Mouse (Mus musculus): Measurements from ENCODE around the gene Vps37d. TPM values are rescaled to one million over a fixed set of nuclear protein-coding genes. Genes with fewer than 3 reads are reported as not detected.
"Not testable (repeated sequence)": the region's sequence is repeated elsewhere in the genome, so short reads cannot be mapped to it uniquely, and the experiment has no call there.

Vps37d gene
- polyA plus RNA-seq, 1 experiment from 2014 or later: 3.5 TPM

- WGBS: under 1% methylated on average over 40 of the region's 40 CpGs
- H3K36me3 ChIP-seq (ENCODE audit: control insufficient read depth, insufficient read depth, low read length): peaks cover 26% of the 10 kb centered on the region
- H3K27ac ChIP-seq (replicated peaks in 1 of 2; ENCODE audit: control insufficient read depth in 1 of 2, insufficient read depth in 1 of 2, low read depth in 2 of 2, low read length in 2 of 2): peak overlapping the region; percentile 25 to 45; a peak in 1 of 4 replicates
These were observed 13.7 kb downstream of the Vps37d start for GRCm38 (mm10) chr5:135064382-135064766.

DNA sequence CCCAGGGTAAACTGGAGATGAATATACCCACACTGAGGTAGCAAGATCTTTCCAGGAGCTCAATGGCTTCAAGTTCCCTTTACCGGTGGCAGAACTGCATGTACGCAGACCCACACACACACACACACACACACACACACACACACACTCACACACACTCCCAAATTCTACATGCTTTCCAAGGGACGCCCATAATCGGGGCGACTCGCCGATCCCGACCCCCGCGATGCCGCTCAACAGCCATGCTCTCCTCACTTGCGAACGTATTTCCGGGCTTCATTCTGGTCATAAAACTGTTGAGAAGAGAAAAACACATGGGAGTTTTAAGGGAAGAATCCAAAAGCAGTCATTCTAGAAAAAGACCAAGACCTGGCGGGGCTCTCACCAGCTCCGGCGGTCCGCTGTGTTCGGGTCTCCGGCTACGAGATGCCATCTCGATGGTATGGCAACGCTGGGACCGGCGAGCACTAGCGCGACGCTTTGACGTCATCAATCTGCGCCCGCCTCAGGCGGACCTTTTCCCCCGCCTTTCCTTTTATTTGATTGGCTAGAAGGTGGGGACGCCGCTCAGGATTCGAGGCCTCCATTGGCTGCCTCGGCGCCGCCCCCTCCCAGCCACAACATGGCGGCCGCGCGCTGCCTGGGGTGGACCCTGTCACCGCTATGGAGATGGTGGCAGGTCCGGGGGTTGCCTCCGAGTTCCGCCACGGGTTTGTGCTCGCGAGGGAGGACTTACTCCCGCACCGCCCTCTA is 14.3 kb downstream of the Vps37d start, which contains the start of gene Dnajc30:
Gene Dnajc30, plus strand, starts transcription at position 574 of the 753 bp plus-strand sequence.
- ATAC-seq (ENCODE audit: insufficient number of reproducible peaks, insufficient read depth, low FRiP score, low read depth): peak; percentile 94
- peaks cover 32% of the 10 kb centered on the region for H3K36me3 ChIP-seq (ENCODE audit: control insufficient read depth, insufficient read depth, low read length)
- WGBS: under 1% methylated on average over 52 of the region's 52 CpGs
- no peaks in the 10 kb centered on the region for H3K27me3 ChIP-seq (ENCODE audit: control insufficient read depth, insufficient read depth, low read length)
- no peaks in the 10 kb centered on the region for H3K9me3 ChIP-seq (ENCODE audit: control insufficient read depth, low read length)
- H3K9ac ChIP-seq (ENCODE audit: low read length): peak within 1 kb of the TSS; percentile 81
- peak within 1 kb of the TSS; percentile 25 to 45; a peak in 1 of 4 replicates for H3K27ac ChIP-seq (replicated peaks in 1 of 2; ENCODE audit: control insufficient read depth in 1 of 2, insufficient read depth in 1 of 2, low read depth in 2 of 2, low read length in 2 of 2)
- peaks cover 6 to 10% of the 10 kb centered on the region in 2 experiments; a peak in 2 of 4 replicates for H3K4me1 ChIP-seq (ENCODE audit: control insufficient read depth in 2 of 2, insufficient read depth in 2 of 2, low read length in 2 of 2)
- H3K4me2 ChIP-seq (ENCODE audit: low read length): peak within 1 kb of the TSS; percentile 97
- H3K4me3 ChIP-seq (ENCODE audit: control insufficient read depth in 1 of 2, insufficient read depth in 1 of 2, low read depth in 1 of 2, low read length in 2 of 2): peak within 1 kb of the TSS; percentile 86 to 90

More at GRCm38 (mm10) chr5:135064382-135064766, 13.7 kb downstream of the Vps37d start:
- H3K27me3 ChIP-seq (ENCODE audit: control insufficient read depth, insufficient read depth, low read length): no peaks in the 10 kb centered on the region
- peaks cover 6 to 10% of the 10 kb centered on the region in 2 experiments; a peak in 2 of 4 replicates for H3K4me1 ChIP-seq (ENCODE audit: control insufficient read depth in 2 of 2, insufficient read depth in 2 of 2, low read length in 2 of 2)
- H3K9ac ChIP-seq (ENCODE audit: low read length): peak overlapping the region; percentile 81
- peak overlapping the region; percentile 86 to 90 for H3K4me3 ChIP-seq (ENCODE audit: control insufficient read depth in 1 of 2, insufficient read depth in 1 of 2, low read depth in 1 of 2, low read length in 2 of 2)
- no peaks in the 10 kb centered on the region for H3K9me3 ChIP-seq (ENCODE audit: control insufficient read depth, low read length)
- peak overlapping the region; percentile 97 for H3K4me2 ChIP-seq (ENCODE audit: low read length)
- peak; percentile 28; the same call in 1 of the 2 replicates for ATAC-seq (ENCODE audit: insufficient number of reproducible peaks, insufficient read depth, low FRiP score, low read depth)

DNA sequence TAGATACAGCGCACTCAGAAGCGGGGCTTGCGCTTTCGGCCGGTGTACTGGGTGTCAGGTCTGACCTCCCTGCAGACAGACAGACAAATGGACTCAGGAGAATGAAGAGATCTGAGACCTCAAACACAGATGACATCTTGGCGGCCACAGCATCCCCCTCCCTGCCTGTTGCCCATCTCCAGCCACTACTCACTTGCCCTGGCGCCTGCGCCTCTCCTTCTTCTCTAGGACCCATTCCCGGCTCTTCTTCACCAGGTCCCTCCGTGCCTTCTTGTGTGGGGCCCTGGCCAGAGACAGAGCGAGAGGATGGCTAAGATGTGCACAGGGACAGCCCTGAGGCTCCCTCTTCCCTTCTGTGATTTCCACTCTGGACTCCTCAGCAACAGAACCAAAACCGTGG is 24.7 kb downstream of the Vps37d start:
- Histone ChIP-seq H3K4me3 (ENCODE audit: control insufficient read depth in 1 of 2, insufficient read depth in 1 of 2, low read depth in 1 of 2, low read length in 2 of 2) (no peak overlapping the region), H3K36me3 (ENCODE audit: control insufficient read depth, insufficient read depth, low read length) (peaks cover 80% of the 10 kb centered on the region), H3K9me3 (ENCODE audit: control insufficient read depth, low read length) (no peaks in the 10 kb centered on the region), H3K27me3 (ENCODE audit: control insufficient read depth, insufficient read depth, low read length) (no peaks in the 10 kb centered on the region), H3K27ac (replicated peaks in 1 of 2; ENCODE audit: control insufficient read depth in 1 of 2, insufficient read depth in 1 of 2, low read depth in 2 of 2, low read length in 2 of 2) (no peak overlapping the region), H3K4me2 (ENCODE audit: low read length) (no peak overlapping the region), H3K9ac (ENCODE audit: low read length) (no peak overlapping the region), H3K4me1 (ENCODE audit: control insufficient read depth in 2 of 2, insufficient read depth in 2 of 2, low read length in 2 of 2) (no peaks in the 10 kb centered on the region)
- ATAC-seq (ENCODE audit: insufficient number of reproducible peaks, insufficient read depth, low FRiP score, low read depth): no peak
- WGBS: 57% methylated on average over 12 of the region's 12 CpGs

- 82% methylated on average over 6 of the region's 6 CpGs for WGBS
- H3K36me3 ChIP-seq (ENCODE audit: control insufficient read depth, insufficient read depth, low read length): peaks cover 77% of the 10 kb centered on the region
These were observed 28.8 kb downstream of the Vps37d start for GRCm38 (mm10) chr5:135049268-135049667.

DNA sequence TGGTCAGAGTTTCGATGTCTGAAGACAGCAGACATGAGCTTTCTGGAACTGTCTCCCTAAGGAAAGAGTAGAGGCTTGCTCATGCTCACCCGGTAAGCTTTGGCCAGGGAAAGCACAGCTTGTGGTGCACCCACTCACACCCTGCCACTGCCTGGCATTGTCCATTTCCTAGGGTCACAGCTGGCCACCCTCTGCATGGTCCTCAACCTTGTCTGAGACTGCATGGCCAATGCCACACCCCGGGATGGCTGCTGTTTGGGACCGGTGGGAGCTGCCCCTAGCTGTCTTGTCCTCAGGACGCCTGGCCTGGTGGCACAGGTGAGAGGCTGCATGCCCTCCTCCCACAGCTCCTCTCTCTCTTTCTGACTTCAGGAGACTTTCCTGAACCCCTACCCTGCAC is 29.5 kb downstream of the Vps37d start:
- Histone ChIP-seq H3K4me1 (ENCODE audit: control insufficient read depth in 2 of 2, insufficient read depth in 2 of 2, low read length in 2 of 2) (no peaks in the 10 kb centered on the region), H3K9ac (ENCODE audit: low read length) (no peak overlapping the region), H3K27ac (replicated peaks in 1 of 2; ENCODE audit: control insufficient read depth in 1 of 2, insufficient read depth in 1 of 2, low read depth in 2 of 2, low read length in 2 of 2) (no peak overlapping the region), H3K36me3 (ENCODE audit: control insufficient read depth, insufficient read depth, low read length) (peaks cover 72% of the 10 kb centered on the region), H3K9me3 (ENCODE audit: control insufficient read depth, low read length) (no peaks in the 10 kb centered on the region), H3K4me2 (ENCODE audit: low read length) (no peak overlapping the region), H3K4me3 (ENCODE audit: control insufficient read depth in 1 of 2, insufficient read depth in 1 of 2, low read depth in 1 of 2, low read length in 2 of 2) (no peak overlapping the region), H3K27me3 (ENCODE audit: control insufficient read depth, insufficient read depth, low read length) (no peaks in the 10 kb centered on the region)
- no peak; the same call in 1 of the 2 replicates for ATAC-seq (ENCODE audit: insufficient number of reproducible peaks, insufficient read depth, low FRiP score, low read depth)
- 90% methylated on average over 5 of the region's 5 CpGs for WGBS

More at GRCm38 (mm10) chr5:135049268-135049667, 28.8 kb downstream of the Vps37d start:
- not testable (repeated sequence) for H3K9ac ChIP-seq (ENCODE audit: low read length); ATAC-seq (ENCODE audit: insufficient number of reproducible peaks, insufficient read depth, low FRiP score, low read depth); H3K4me3 ChIP-seq (ENCODE audit: control insufficient read depth in 1 of 2, insufficient read depth in 1 of 2, low read depth in 1 of 2, low read length in 2 of 2); H3K9me3 ChIP-seq (ENCODE audit: control insufficient read depth, low read length); H3K27ac ChIP-seq (replicated peaks in 1 of 2; ENCODE audit: control insufficient read depth in 1 of 2, insufficient read depth in 1 of 2, low read depth in 2 of 2, low read length in 2 of 2); H3K4me2 ChIP-seq (ENCODE audit: low read length); H3K4me1 ChIP-seq (ENCODE audit: control insufficient read depth in 2 of 2, insufficient read depth in 2 of 2, low read length in 2 of 2); H3K27me3 ChIP-seq (ENCODE audit: control insufficient read depth, insufficient read depth, low read length)

- no peak overlapping the region for H3K4me3 ChIP-seq (ENCODE audit: control insufficient read depth in 1 of 2, insufficient read depth in 1 of 2, low read depth in 1 of 2, low read length in 2 of 2)
- H3K4me2 ChIP-seq (ENCODE audit: low read length): no peak overlapping the region
- no peaks in the 10 kb centered on the region for H3K9me3 ChIP-seq (ENCODE audit: control insufficient read depth, low read length)
- peaks cover 54% of the 10 kb centered on the region for H3K36me3 ChIP-seq (ENCODE audit: control insufficient read depth, insufficient read depth, low read length)
- peaks cover 11 to 12% of the 10 kb centered on the region in 2 experiments for H3K4me1 ChIP-seq (ENCODE audit: control insufficient read depth in 2 of 2, insufficient read depth in 2 of 2, low read length in 2 of 2)
- H3K27ac ChIP-seq (replicated peaks in 1 of 2; ENCODE audit: control insufficient read depth in 1 of 2, insufficient read depth in 1 of 2, low read depth in 2 of 2, low read length in 2 of 2): no peak overlapping the region
- no peak overlapping the region for H3K9ac ChIP-seq (ENCODE audit: low read length)
- WGBS: 88% methylated on average over 3 of the region's 3 CpGs
- ATAC-seq (ENCODE audit: insufficient number of reproducible peaks, insufficient read depth, low FRiP score, low read depth): no peak
- H3K27me3 ChIP-seq (ENCODE audit: control insufficient read depth, insufficient read depth, low read length): no peaks in the 10 kb centered on the region
These were observed 33.5 kb downstream of the Vps37d start for GRCm38 (mm10) chr5:135044575-135044974.

DNA sequence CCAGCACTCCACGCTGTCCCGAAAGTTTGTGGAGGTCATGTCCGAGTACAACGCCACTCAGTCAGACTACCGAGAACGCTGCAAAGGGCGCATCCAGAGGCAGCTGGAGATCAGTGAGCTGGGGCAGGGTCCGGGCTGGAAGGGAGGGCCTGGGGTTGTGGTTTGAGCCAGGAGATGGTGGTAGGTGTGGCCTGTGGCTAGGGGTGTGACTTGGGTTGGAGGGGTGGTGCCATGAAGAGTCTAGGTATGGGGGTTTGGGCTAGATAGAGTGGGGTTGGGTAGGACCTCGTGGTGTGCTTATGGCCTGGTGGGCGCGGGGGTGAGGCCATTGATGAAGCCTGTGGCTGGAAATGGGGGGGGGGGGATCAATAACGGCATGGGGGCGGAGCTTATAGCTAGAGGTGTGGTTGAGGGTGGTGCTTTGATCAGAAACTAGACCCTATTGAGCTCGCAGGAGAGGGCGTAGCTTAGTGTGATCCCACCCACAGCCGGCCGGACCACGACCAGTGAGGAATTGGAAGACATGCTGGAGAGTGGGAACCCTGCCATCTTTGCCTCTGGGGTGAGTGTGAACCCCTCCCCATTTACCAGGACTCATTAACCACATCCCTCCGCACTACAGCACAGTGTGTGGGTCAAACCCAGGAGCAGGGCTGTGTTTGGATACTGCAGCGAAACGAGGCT is 35.8 kb downstream of the Vps37d start:
- H3K4me3 ChIP-seq (ENCODE audit: control insufficient read depth in 1 of 2, insufficient read depth in 1 of 2, low read depth in 1 of 2, low read length in 2 of 2): no peak overlapping the region
- H3K9ac ChIP-seq (ENCODE audit: low read length): no peak overlapping the region
- H3K9me3 ChIP-seq (ENCODE audit: control insufficient read depth, low read length): no peaks in the 10 kb centered on the region
- H3K4me2 ChIP-seq (ENCODE audit: low read length): no peak overlapping the region
- 47% methylated on average over 21 of the region's 21 CpGs for WGBS
- no peaks in the 10 kb centered on the region for H3K27me3 ChIP-seq (ENCODE audit: control insufficient read depth, insufficient read depth, low read length)
- H3K27ac ChIP-seq (replicated peaks in 1 of 2; ENCODE audit: control insufficient read depth in 1 of 2, insufficient read depth in 1 of 2, low read depth in 2 of 2, low read length in 2 of 2): no peak overlapping the region
- no peak for ATAC-seq (ENCODE audit: insufficient number of reproducible peaks, insufficient read depth, low FRiP score, low read depth)
- H3K4me1 ChIP-seq (ENCODE audit: control insufficient read depth in 2 of 2, insufficient read depth in 2 of 2, low read length in 2 of 2): peaks cover 11 to 12% of the 10 kb centered on the region in 2 experiments
- peaks cover 57% of the 10 kb centered on the region for H3K36me3 ChIP-seq (ENCODE audit: control insufficient read depth, insufficient read depth, low read length)
